Mouse (Mus musculus): ENCODE results near the gene Flot1.

Flot1 gene

GRCm38 (mm10) chr17:35866281-35866831 lies 43.3 kb downstream of the Flot1 start:
- in situ Hi-C loops (cut with MboI, MseI), result loop anchor here (5.0 to 25.0 kb wide), 2 partner anchors 39 to 1679 kb away; partner anchors contain the start of genes Psmb8, Psmb9 and Tap1

GRCm38 (mm10) chr17:35866911-35867890 lies 44.2 kb downstream of the Flot1 start:
- in situ Hi-C loops (cut with MboI, MseI), result loop anchor here (5.0 to 25.0 kb wide), 2 partner anchors 40 to 1680 kb away; partner anchors contain the start of genes Psmb8, Psmb9 and Tap1

- in situ Hi-C loops (cut with MboI, MseI), result loop anchor here (5.0 to 25.0 kb wide), 2 partner anchors 41 to 1681 kb away; partner anchors contain the start of genes Psmb8, Psmb9 and Tap1
These were observed 45.3 kb downstream of the Flot1 start for GRCm38 (mm10) chr17:35868165-35868820.

GRCm38 (mm10) chr17:35868961-35869345 lies 45.9 kb downstream of the Flot1 start:
- in situ Hi-C loops (cut with MboI, MseI), result loop anchor here (5.0 to 25.0 kb wide), 2 partner anchors 42 to 1682 kb away; partner anchors contain the start of genes Psmb8, Psmb9 and Tap1

- in situ Hi-C loops (cut with MboI, MseI), result loop anchor here (5.0 to 25.0 kb wide), 2 partner anchors 42 to 1682 kb away; partner anchors contain the start of genes Psmb8, Psmb9 and Tap1
These were observed 46.5 kb downstream of the Flot1 start for GRCm38 (mm10) chr17:35869346-35870067.

GRCm38 (mm10) chr17:35870151-35870883 lies 47.3 kb downstream of the Flot1 start:
- in situ Hi-C loops (cut with MboI, MseI), result loop anchor here (25.0 kb wide), 1 partner anchor 1683 kb away; the partner anchor contains the start of genes Psmb8, Psmb9 and Tap1

GRCm38 (mm10) chr17:35870884-35871696 lies 48.1 kb downstream of the Flot1 start:
- in situ Hi-C loops (cut with MboI, MseI), result loop anchor here (25.0 kb wide), 1 partner anchor 1684 kb away; the partner anchor contains the start of genes Psmb8, Psmb9 and Tap1

- in situ Hi-C loops (cut with MboI, MseI), result loop anchor here (25.0 kb wide), 1 partner anchor 1687 kb away; the partner anchor contains the start of genes Psmb8, Psmb9 and Tap1
These were observed 50.9 kb downstream of the Flot1 start for GRCm38 (mm10) chr17:35873774-35874519.

GRCm38 (mm10) chr17:35874721-35875120 lies 51.7 kb downstream of the Flot1 start:
- in situ Hi-C loops (cut with MboI, MseI), result loop anchor here (25.0 kb wide), 1 partner anchor 1687 kb away; the partner anchor contains the start of genes Psmb8, Psmb9 and Tap1

- in situ Hi-C loops (cut with MboI, MseI), result no loop called here
These were observed 56.4 kb downstream of the Flot1 start, which contains the start of gene Dhx16 for GRCm38 (mm10) chr17:35879245-35880057. Gene Dhx16 (plus strand): TSS chr17:35879819.

Measured in T-helper 1 cell (primary cell).